Comparison of ENCODE assay signal across 9 mouse cellular contexts in genomic region chr8:108696631-108697410, GRCm38 (mm10).
DNase-seq lines count a peak whose midpoint lies in the region; ATAC-seq and TF ChIP-seq lines count a peak whose summit lies in the region.
"Had no signal": no experiment of that assay in that cellular context is flagged by ENCODE, and none has a peak within 500 bp of the region (broad histone marks: within the 10 kb centered on the region; RNA-seq: fewer than 3 reads in every experiment).

No protein-coding gene starts in this region.

- no peak for TF ChIP-seq CTCF in kidney, postnatal 0 days (IDR thresholded peaks at IDR 0.05; ENCODE audit: low read depth)
- no peak for TF ChIP-seq CTCF in intestine, postnatal 0 days (IDR thresholded peaks at IDR 0.05; ENCODE audit: low read depth)

- peaks cover 56% of the 10 kb centered on the region for H3K27me3 ChIP-seq in kidney, postnatal 0 days (ENCODE audit: insufficient read depth, low read length)
- H3K27me3 ChIP-seq in forebrain, embryonic 10.5 days (ENCODE audit: poor library complexity, severe bottlenecking): peaks cover 98% of the 10 kb centered on the region
- H3K27me3 ChIP-seq in intestine, postnatal 0 days (replicated peaks; ENCODE audit: control insufficient read depth, insufficient read depth, low read length): peaks cover 58% of the 10 kb centered on the region
- peaks cover 88% of the 10 kb centered on the region for H3K27me3 ChIP-seq in neural tube, embryonic 13.5 days

- ATAC-seq in kidney, postnatal 0 days (replicated peaks; ENCODE audit: low FRiP score, low read depth): no peak
- no peak for ATAC-seq in intestine, postnatal 0 days
- ATAC-seq in neural tube, embryonic 13.5 days (ENCODE audit: low read depth): no peak

- peak overlapping the region; percentile 56 for H3K4me2 ChIP-seq in kidney, postnatal 0 days (ENCODE audit: low read length)
- H3K4me2 ChIP-seq in intestine, postnatal 0 days (replicated peaks; ENCODE audit: low read depth): peak overlapping the region; percentile 55
- peak overlapping the region; percentile 56 for H3K4me2 ChIP-seq in neural tube, embryonic 13.5 days

- intact Hi-C loops in left cerebral cortex, postnatal 25 days (cut with DNase I): loop anchor here (5.0 kb wide), 2 partner anchors 555 to 750 kb away; no protein-coding TSS in a partner anchor

- peak overlapping the region; percentile 31 for H3K4me3 ChIP-seq in kidney, postnatal 0 days (replicated peaks; ENCODE audit: low read depth, low read length)
- H3K4me3 ChIP-seq in forebrain, embryonic 10.5 days: peak overlapping the region; percentile 47
- peak overlapping the region; percentile 32 for H3K4me3 ChIP-seq in intestine, postnatal 0 days (ENCODE audit: low read depth, low read length)
- peak overlapping the region; percentile 27; the same call in 1 of the 2 replicates for H3K4me3 ChIP-seq in neural tube, embryonic 13.5 days

- peaks cover 12% of the 10 kb centered on the region for H3K4me1 ChIP-seq in kidney, postnatal 0 days (replicated peaks; ENCODE audit: insufficient read depth, low read length)
- peaks cover 84% of the 10 kb centered on the region for H3K4me1 ChIP-seq in forebrain, embryonic 10.5 days
- H3K4me1 ChIP-seq in intestine, postnatal 0 days (replicated peaks; ENCODE audit: control insufficient read depth, insufficient read depth, low read length): 0 out of 2 replicates have a peak, but pooled peaks cover 3% of the 10 kb centered on the region
- H3K4me1 ChIP-seq in neural tube, embryonic 13.5 days (replicated peaks): peaks cover 56% of the 10 kb centered on the region

- no peak for DNase-seq in kidney, postnatal 0 days (ENCODE audit: low spot score)
- DNase-seq in kidney, postnatal 14 days: no peak
- peak; percentile 41 for DNase-seq in forebrain, embryonic 10.5 days (ENCODE audit: extremely low spot score, low spot score)
- DNase-seq in layer of hippocampus, adult 9-10 months (ENCODE audit: low spot score): no peak
- DNase-seq in spleen, adult 18-20 months: no peak
- no peak for DNase-seq in left cerebral cortex, postnatal 25 days (ENCODE audit: low spot score in 2 of 2)
- DNase-seq: kidney, adult 11 months had no signal

- no peaks in the 10 kb centered on the region for H3K9me3 ChIP-seq in kidney, postnatal 0 days (replicated peaks; ENCODE audit: low read length)
- H3K9me3 ChIP-seq in forebrain, embryonic 10.5 days: no peaks in the 10 kb centered on the region
- H3K9me3 ChIP-seq in intestine, postnatal 0 days (ENCODE audit: control insufficient read depth): no peaks in the 10 kb centered on the region
- no peaks in the 10 kb centered on the region for H3K9me3 ChIP-seq in neural tube, embryonic 13.5 days

- WGBS in kidney, postnatal 0 days: 7% methylated on average over 27 of the region's 27 CpGs
- WGBS in forebrain, embryonic 10.5 days: 1% methylated on average over 27 of the region's 27 CpGs
- WGBS in intestine, postnatal 0 days: 16% methylated on average over 27 of the region's 27 CpGs
- WGBS in neural tube, embryonic 13.5 days: 2% methylated on average over 27 of the region's 27 CpGs

- no peak overlapping the region for H3K9ac ChIP-seq in kidney, postnatal 0 days (ENCODE audit: low read depth, low read length)
- no peak overlapping the region for H3K9ac ChIP-seq in intestine, postnatal 0 days (ENCODE audit: low read depth, low read length)
- H3K9ac ChIP-seq in neural tube, embryonic 13.5 days: peak overlapping the region; percentile 66

- H3K27ac ChIP-seq in kidney, postnatal 0 days: no peak overlapping the region
- peak overlapping the region; percentile 35; the same call in 1 of the 2 replicates for H3K27ac ChIP-seq in forebrain, embryonic 10.5 days
- H3K27ac ChIP-seq in intestine, postnatal 0 days (ENCODE audit: low read depth, low read length): no peak overlapping the region
- H3K27ac ChIP-seq in neural tube, embryonic 13.5 days (replicated peaks): peak overlapping the region; percentile 77

- H3K36me3 ChIP-seq in kidney, postnatal 0 days (ENCODE audit: insufficient read depth, low read length): no peaks in the 10 kb centered on the region
- H3K36me3 ChIP-seq in forebrain, embryonic 10.5 days (replicated peaks): no peaks in the 10 kb centered on the region
- no peaks in the 10 kb centered on the region for H3K36me3 ChIP-seq in intestine, postnatal 0 days (ENCODE audit: control insufficient read depth, insufficient read depth)
- H3K36me3 ChIP-seq in neural tube, embryonic 13.5 days: no peaks in the 10 kb centered on the region

Comparison
In these comparisons a context has a peak if more than half of its experiments do, and no peak if none do; other contexts are left out.
1. H3K27ac ChIP-seq: peak in forebrain, embryonic 10.5 days (single experiment) and neural tube, embryonic 13.5 days (single experiment); none in kidney, postnatal 0 days (single experiment) and intestine, postnatal 0 days (single experiment).
2. Peak in every context shown above with its lines, with median percentiles within 50 percentile points of each other: H3K4me2 ChIP-seq and H3K4me3 ChIP-seq.